Mouse (Mus musculus) layer of hippocampus, postnatal 25 days (tissue): ENCODE measurements at regions not wholly inside any gene's neighbourhood (a gene's known extent, or its start where the extent isn't known, plus 50 kb on each side); places are given as distances from the start of the nearest gene placed in this dataset.

ENCODE experiments used
- DNase-seq, 2 experiments: peaks; one replicate each; pipeline ENCODE4 v3.0.0; 2022; ENCODE audit warnings: mixed read lengths in 2 of 2, low spot score in 1 of 2; ENCODE audit errors: extremely low spot score in 1 of 2

- DNase-seq, result peak in 1 of 2 experiments; percentile 40
Measured at GRCm38 (mm10) chr15:68644862-68645261, 2144.2 kb upstream of the Lrrc6 start.

- DNase-seq, result no peak
Measured at GRCm38 (mm10) chr15:68635633-68636032, 2134.9 kb upstream of the Lrrc6 start.

- no peak for DNase-seq
Measured at GRCm38 (mm10) chr15:68626976-68627375, 2126.3 kb upstream of the Lrrc6 start.

GRCm38 (mm10) chr15:68624831-68625230, 2124.1 kb upstream of the Lrrc6 start:
- no peak for DNase-seq

GRCm38 (mm10) chr15:68620417-68621214, 2119.9 kb upstream of the Lrrc6 start:
- DNase-seq, result no peak

- no peak for DNase-seq
Measured at GRCm38 (mm10) chr15:68606110-68606791, 2105.5 kb upstream of the Lrrc6 start.

- no peak for DNase-seq
Measured at GRCm38 (mm10) chr15:68605478-68605877, 2104.8 kb upstream of the Lrrc6 start.

- no peak for DNase-seq
Measured at GRCm38 (mm10) chr15:68582177-68582576, 2081.5 kb upstream of the Lrrc6 start.

GRCm38 (mm10) chr15:68579486-68579885, 2078.8 kb upstream of the Lrrc6 start:
- DNase-seq, result no peak

- DNase-seq, result no peak
Measured at GRCm38 (mm10) chr15:68560654-68561053, 2059.9 kb upstream of the Lrrc6 start.

GRCm38 (mm10) chr15:68556133-68556532, 2055.4 kb upstream of the Lrrc6 start:
- DNase-seq, result no peak

- no peak for DNase-seq
Measured at GRCm38 (mm10) chr15:68536055-68536325, 2035.3 kb upstream of the Lrrc6 start.

GRCm38 (mm10) chr15:68535297-68536054, 2034.8 kb upstream of the Lrrc6 start:
- DNase-seq, result no peak

- no peak for DNase-seq
Measured at GRCm38 (mm10) chr15:68520759-68521158, 2020.0 kb upstream of the Lrrc6 start.

GRCm38 (mm10) chr15:68512431-68512830, 2011.7 kb upstream of the Lrrc6 start:
- DNase-seq, result no peak

GRCm38 (mm10) chr15:68508190-68508589, 2007.5 kb upstream of the Lrrc6 start:
- no peak for DNase-seq

GRCm38 (mm10) chr15:68506093-68506492, 2005.4 kb upstream of the Lrrc6 start:
- DNase-seq, result no peak

GRCm38 (mm10) chr15:68496438-68496837, 1995.7 kb upstream of the Lrrc6 start:
- DNase-seq, result no peak

- no peak for DNase-seq
Measured at GRCm38 (mm10) chr15:68484789-68485188, 1984.1 kb upstream of the Lrrc6 start.

- no peak for DNase-seq
Measured at GRCm38 (mm10) chr15:68477745-68478144, 1977.0 kb upstream of the Lrrc6 start.

GRCm38 (mm10) chr15:68471928-68472327, 1971.2 kb upstream of the Lrrc6 start:
- no peak for DNase-seq
